Mouse (Mus musculus) heart, adult 2 months (tissue): Measurements from ENCODE around the gene 9230112D13Rik. TPM values are rescaled to one million over a fixed set of nuclear protein-coding genes. Genes with fewer than 3 reads are reported as not detected.

Experiments used
- DNase-seq, 2 experiments: peaks; one replicate each; pipeline ENCODE4 v3.0.0; 2021
- H3K27ac ChIP-seq: fragments of 200-600 bp; 2 replicates; pipeline ENCODE4 v1.8.1; 2022
- H3K27me3 ChIP-seq: fragments of 200-500 bp; 2 replicates; pipeline ENCODE4 v1.6.1; 2012; ENCODE audit warnings: mild to moderate bottlenecking, low read length, inconsistent platforms, mixed read lengths; ENCODE audit not compliant: control insufficient read depth, insufficient read depth
- H3K36me3 ChIP-seq: fragments of 200-500 bp; 2 replicates; pipeline ENCODE4 v1.6.1; 2012; ENCODE audit warnings: low read length, inconsistent platforms; ENCODE audit not compliant: control insufficient read depth, insufficient read depth
- H3K4me1 ChIP-seq: fragments of 200-500 bp; 2 replicates; pipeline ENCODE4 v1.6.1; 2011; ENCODE audit warnings: low read length; ENCODE audit not compliant: control insufficient read depth, insufficient read depth
- H3K4me3 ChIP-seq: fragments of 200-600 bp; 2 replicates; pipeline ENCODE4 v1.8.1; 2022
- H3K79me2 ChIP-seq: fragments of 200-500 bp; replicated peaks from 2 replicates; pipeline ENCODE4 v1.6.1; 2012; ENCODE audit warnings: mild to moderate bottlenecking, inconsistent platforms, low read length, moderate library complexity, mixed read lengths; ENCODE audit not compliant: control insufficient read depth, insufficient read depth
- H3K9ac ChIP-seq: fragments of 200-500 bp; 2 replicates; pipeline ENCODE4 v1.6.1; 2012; ENCODE audit warnings: low read depth, mild to moderate bottlenecking, control low read depth, inconsistent platforms, low read length, mixed read lengths
- CTCF ChIP-seq: fragments of 200-600 bp; IDR thresholded peaks from 2 replicates; pipeline ENCODE4 v1.8.1; 2022; ENCODE audit warnings: antibody characterized with exemption, mild to moderate bottlenecking, moderate library complexity
- EP300 ChIP-seq: fragments of 200-500 bp; IDR thresholded peaks from 2 replicates; pipeline ENCODE4 v1.6.1; 2011; ENCODE audit warnings: low read depth, low read length, control low read depth; ENCODE audit not compliant: insufficient read depth
- POLR2A ChIP-seq: fragments of 200-500 bp; IDR thresholded peaks from 2 replicates; pipeline ENCODE4 v1.6.1; 2011; ENCODE audit warnings: mild to moderate bottlenecking, low read depth, low read length, control low read depth; ENCODE audit not compliant: insufficient read depth
- WGBS: fragments of 180-500 bp; shearing (Covaris S2); methylation state at CpG from one replicate; pipeline ENCODE4 v1.1.7; 2018; 5-methylcytosine and 5-hydroxymethylcytosine counted together
- intact Hi-C: fragments of 180-260 bp; cut with DNase I; formaldehyde crosslinking; loops from one replicate; pipeline ENCODE4 v1.15.1; 2025
- polyA plus RNA-seq: library from polyadenylated mRNA; depleted of rRNA; stranded (reverse); fragments of >200 nt; gene quantifications from 2 replicates; pipeline ENCODE4 v1.2.3, GENCODE M21; 2012
- total RNA-seq, 2 experiments: library from RNA; stranded (reverse); gene quantifications; 2 replicates each; pipeline ENCODE4 v1.2.3; 2021

9230112D13Rik gene
- total and polyA plus RNA-seq, 3 experiments = not detected

DNA sequence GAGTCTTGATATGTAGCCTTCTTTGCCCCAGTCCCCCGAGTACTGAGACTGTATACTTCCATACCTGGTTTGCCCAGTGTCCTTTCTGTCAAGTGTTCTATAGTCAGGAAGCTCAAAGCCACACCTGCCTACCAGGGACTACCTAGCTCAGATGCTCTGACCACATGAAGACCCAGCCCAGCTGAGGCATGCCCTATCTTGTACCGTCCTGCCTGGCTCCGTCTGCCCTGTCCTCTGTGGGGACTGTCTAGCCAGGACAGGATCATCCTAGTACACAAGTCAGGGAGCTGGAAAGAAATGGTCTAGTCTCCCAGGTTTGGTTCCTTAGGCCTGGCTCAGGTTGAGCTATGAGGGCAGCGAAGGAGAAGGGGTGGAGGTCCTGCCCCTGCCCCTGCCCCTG, 46.0 kb upstream of the 9230112D13Rik start:
- intact Hi-C loops = loop anchor here (5.0 kb wide), 1 partner anchor 196 kb away; the partner anchor contains the start of gene Sncg
- TF ChIP-seq POLR2A (peak; percentile 80), CTCF (no peak), EP300 (peak; percentile 95)
- peaks cover 21% of the 10 kb centered on the region for H3K4me1 ChIP-seq

DNA sequence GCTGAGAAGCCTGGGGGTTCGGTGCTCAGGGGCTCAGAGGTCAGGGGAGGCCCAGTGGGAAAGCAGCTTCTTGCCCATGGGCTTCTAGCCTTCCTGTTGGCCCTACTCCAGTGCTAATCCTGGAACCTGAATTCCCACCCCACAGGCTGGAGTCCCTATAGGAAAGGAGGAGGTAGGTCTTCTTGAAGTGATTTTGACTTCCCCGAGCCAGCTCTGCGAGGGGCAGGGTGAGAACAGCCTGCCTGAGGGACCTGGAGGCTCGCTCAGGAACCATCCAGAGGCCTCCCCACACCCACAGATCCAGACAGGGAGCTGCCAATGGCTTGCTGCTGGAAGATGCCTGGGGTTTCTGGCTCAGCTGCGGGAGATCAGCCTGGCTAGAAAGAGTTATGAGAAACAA, 45.1 kb upstream of the 9230112D13Rik start:
- TF ChIP-seq EP300 = peak; percentile 61
- no peak; the same call in 1 of the 2 replicates for TF ChIP-seq POLR2A
- no peak for TF ChIP-seq CTCF
- Histone ChIP-seq H3K4me1 (peaks cover 20% of the 10 kb centered on the region), H3K79me2 (no peaks in the 10 kb centered on the region), H3K36me3 (peaks cover 3% of the 10 kb centered on the region), H3K4me3 (no peak overlapping the region), H3K9ac (no peak overlapping the region), H3K27me3 (no peaks in the 10 kb centered on the region), H3K27ac (peak overlapping the region; percentile 43)
- WGBS = 21% methylated on average over 5 of the region's 5 CpGs
- intact Hi-C loops = loop anchor here (5.0 kb wide), 1 partner anchor 195 kb away; the partner anchor contains the start of gene Sncg
- DNase-seq = peak; percentile 54 to 56

More for the DNA sequence above, 46.0 kb upstream of the 9230112D13Rik start:
- H3K27me3 ChIP-seq = no peaks in the 10 kb centered on the region
- H3K27ac ChIP-seq = no peak overlapping the region; the same call in 1 of the 2 replicates
- no peak for DNase-seq
- H3K4me3 ChIP-seq = no peak overlapping the region
- H3K36me3 ChIP-seq = peaks cover 3% of the 10 kb centered on the region
- no peaks in the 10 kb centered on the region for H3K79me2 ChIP-seq
- WGBS = 54% methylated on average over 4 of the region's 4 CpGs
- H3K9ac ChIP-seq = no peak overlapping the region

DNA sequence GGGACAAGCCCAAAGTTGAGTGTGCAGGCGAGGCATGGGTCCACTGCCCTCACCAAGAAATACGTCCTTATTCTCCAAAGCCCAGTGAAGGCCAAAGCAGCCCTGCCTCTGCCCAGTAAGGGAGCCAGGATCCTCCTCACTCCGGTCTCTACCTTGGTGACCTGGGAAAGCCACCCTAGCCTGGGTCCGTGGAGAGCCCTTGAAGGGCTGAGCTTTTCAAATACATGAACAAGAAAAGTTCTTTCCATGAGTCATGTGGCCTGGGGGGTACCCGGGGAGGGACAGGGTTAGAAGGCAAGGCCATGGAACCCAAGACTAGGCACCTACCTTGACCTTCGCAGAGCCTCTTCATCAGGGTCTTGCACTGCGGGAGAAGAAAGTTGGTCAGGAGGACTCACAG, 43.9 kb upstream of the 9230112D13Rik start:
- intact Hi-C loops = loop anchor here (5.0 kb wide), 1 partner anchor 194 kb away; the partner anchor contains the start of gene Sncg
- no peak for DNase-seq
- Histone ChIP-seq H3K4me1 (peaks cover 19% of the 10 kb centered on the region), H3K27me3 (no peaks in the 10 kb centered on the region), H3K9ac (peak overlapping the region; percentile 26; the same call in 1 of the 2 replicates), H3K36me3 (peaks cover 3% of the 10 kb centered on the region), H3K79me2 (no peaks in the 10 kb centered on the region), H3K27ac (peak overlapping the region; percentile 78), H3K4me3 (no peak overlapping the region)
- WGBS = 83% methylated on average over 7 of the region's 7 CpGs
- no peak for TF ChIP-seq CTCF
- no peak; the same call in 1 of the 2 replicates for TF ChIP-seq POLR2A
- 0 out of 2 replicates have a peak, but pooled peaks have one; percentile 4 for TF ChIP-seq EP300

GRCm38 (mm10) chr14:34565711-34566110, 43.1 kb upstream of the 9230112D13Rik start:
- H3K36me3 ChIP-seq = peaks cover 3% of the 10 kb centered on the region
- H3K9ac ChIP-seq = 0 out of 2 replicates have a peak overlapping the region, but pooled peaks have one; percentile 1
- H3K27me3 ChIP-seq = no peaks in the 10 kb centered on the region
- WGBS = 33% methylated on average over 17 of the region's 17 CpGs
- intact Hi-C loops = loop anchor here (5.0 kb wide), 1 partner anchor 193 kb away; the partner anchor contains the start of gene Sncg
- peak; percentile 45; the same call in 1 of the 2 replicates for TF ChIP-seq POLR2A
- no peak for TF ChIP-seq CTCF
- peak; percentile 79 for TF ChIP-seq EP300
- peak overlapping the region; percentile 78 for H3K27ac ChIP-seq
- peak; percentile 68 to 80 for DNase-seq
- no peak overlapping the region for H3K4me3 ChIP-seq
- H3K79me2 ChIP-seq = no peaks in the 10 kb centered on the region
- peaks cover 19% of the 10 kb centered on the region for H3K4me1 ChIP-seq

DNA sequence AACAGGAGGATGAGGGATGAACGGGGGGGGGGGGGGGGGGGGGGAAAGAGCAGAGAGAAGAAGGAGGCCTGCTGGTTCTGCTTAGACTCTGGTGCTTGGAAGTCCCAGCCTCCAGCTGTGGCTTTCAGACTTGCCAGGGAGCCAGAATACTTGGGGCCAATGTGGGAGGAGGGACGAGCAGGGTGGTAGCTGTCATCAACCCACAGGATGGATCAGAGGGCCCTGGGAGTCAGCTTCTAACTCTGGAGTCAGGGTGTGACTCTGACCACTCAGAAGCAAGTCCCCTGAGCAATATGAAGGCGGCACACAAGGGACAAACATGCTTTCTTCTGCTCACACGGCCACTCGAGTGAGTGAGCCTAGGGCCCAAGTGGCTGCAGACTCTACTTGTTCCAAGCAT, 42.0 kb upstream of the 9230112D13Rik start:
- peak; percentile 68 to 83 for DNase-seq
- 44% methylated on average over 5 of the region's 5 CpGs for WGBS
- H3K4me1 ChIP-seq = peaks cover 19% of the 10 kb centered on the region
- no peak overlapping the region for H3K4me3 ChIP-seq
- H3K9ac ChIP-seq = no peak overlapping the region
- H3K36me3 ChIP-seq = peaks cover 3% of the 10 kb centered on the region
- H3K27ac ChIP-seq = peak overlapping the region; percentile 78
- intact Hi-C loops = loop anchor here (5.0 kb wide), 1 partner anchor 192 kb away; the partner anchor contains the start of gene Sncg
- peak; percentile 50; the same call in 1 of the 2 replicates for TF ChIP-seq EP300
- TF ChIP-seq CTCF = no peak
- H3K79me2 ChIP-seq = no peaks in the 10 kb centered on the region
- H3K27me3 ChIP-seq = no peaks in the 10 kb centered on the region

DNA sequence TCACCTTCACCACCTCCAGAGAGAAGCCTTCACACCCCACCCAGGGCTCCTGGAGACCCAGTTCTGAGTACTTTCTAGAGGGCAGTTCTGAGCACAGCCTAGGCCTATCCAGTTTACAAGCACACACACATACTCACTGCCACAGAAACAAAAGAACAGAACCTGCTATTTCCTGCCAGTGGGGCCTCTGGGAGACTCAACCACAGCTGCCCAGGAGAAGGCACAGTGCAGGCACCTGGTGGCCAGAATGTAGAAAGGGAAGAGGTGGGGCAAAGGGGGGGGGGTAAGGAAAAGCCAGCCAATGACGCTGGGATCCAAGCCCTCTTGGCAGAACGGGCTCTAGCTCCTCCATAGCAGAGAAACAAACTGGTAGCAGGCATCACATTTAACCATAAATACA, 39.8 kb upstream of the 9230112D13Rik start:
- Histone ChIP-seq H3K9ac (no peak overlapping the region), H3K4me3 (no peak overlapping the region), H3K36me3 (peaks cover 3% of the 10 kb centered on the region), H3K27ac (no peak overlapping the region), H3K4me1 (peaks cover 14% of the 10 kb centered on the region), H3K79me2 (no peaks in the 10 kb centered on the region), H3K27me3 (no peaks in the 10 kb centered on the region)
- 24% methylated on average over 2 of the region's 2 CpGs for WGBS
- no peak for DNase-seq
- TF ChIP-seq EP300 (no peak), POLR2A (no peak), CTCF (peak; percentile 28; the same call in 1 of the 2 replicates)
- intact Hi-C loops = no loop called here
